Mouse (Mus musculus) bone marrow, adult 2 months (tissue): ENCODE measurements around the gene Epha8. TPM values are rescaled to one million over a fixed set of nuclear protein-coding genes. Genes with fewer than 3 reads are reported as not detected.
A peak's percentile ranks its signal among the peaks of the same experiment; 100 is the strongest.

ENCODE experiments used
- H3K27ac ChIP-seq: fragments of 200-500 bp; 2 replicates; pipeline ENCODE4 v1.5.1; 2012; ENCODE audit warnings: low read depth, mild to moderate bottlenecking, control low read depth, inconsistent platforms, low read length; ENCODE audit not compliant: control insufficient read depth, poor library complexity, insufficient read depth
- H3K4me1 ChIP-seq: fragments of 200-500 bp; 2 replicates; pipeline ENCODE4 v1.6.1; 2011; ENCODE audit warnings: low read length; ENCODE audit not compliant: control insufficient read depth, insufficient read depth
- H3K4me3 ChIP-seq: fragments of 200-500 bp; replicated peaks from 2 replicates; pipeline ENCODE3; 2011; ENCODE audit warnings: mild to moderate bottlenecking, low read depth, low read length, control low read depth; ENCODE audit not compliant: control insufficient read depth
- CTCF ChIP-seq: fragments of 200-500 bp; IDR thresholded peaks from 2 replicates; pipeline ENCODE4 v1.5.1; 2011; ENCODE audit warnings: low read length, control low read depth; ENCODE audit not compliant: control insufficient read depth, insufficient read depth
- POLR2A ChIP-seq: fragments of 200-500 bp; IDR thresholded peaks from 2 replicates; pipeline ENCODE4 v1.6.1; 2011; ENCODE audit warnings: low read depth, mild to moderate bottlenecking, control low read depth, low read length, borderline replicate concordance; ENCODE audit not compliant: control insufficient read depth
- WGBS: fragments of 180-500 bp; shearing (Covaris S2); methylation state at CpG from one replicate; pipeline ENCODE4 v1.1.7; 2018; 5-methylcytosine and 5-hydroxymethylcytosine counted together
- polyA plus RNA-seq: library from polyadenylated mRNA; stranded (reverse); fragments of >200 nt; gene quantifications from 2 replicates; pipeline ENCODE4 v1.2.4, GENCODE M21; 2011; ENCODE audit warnings: low replicate concordance; ENCODE audit not compliant: missing spikeins, insufficient read depth, insufficient read length

Epha8 gene
- polyA plus RNA-seq, 1 experiment, result not detected

DNA sequence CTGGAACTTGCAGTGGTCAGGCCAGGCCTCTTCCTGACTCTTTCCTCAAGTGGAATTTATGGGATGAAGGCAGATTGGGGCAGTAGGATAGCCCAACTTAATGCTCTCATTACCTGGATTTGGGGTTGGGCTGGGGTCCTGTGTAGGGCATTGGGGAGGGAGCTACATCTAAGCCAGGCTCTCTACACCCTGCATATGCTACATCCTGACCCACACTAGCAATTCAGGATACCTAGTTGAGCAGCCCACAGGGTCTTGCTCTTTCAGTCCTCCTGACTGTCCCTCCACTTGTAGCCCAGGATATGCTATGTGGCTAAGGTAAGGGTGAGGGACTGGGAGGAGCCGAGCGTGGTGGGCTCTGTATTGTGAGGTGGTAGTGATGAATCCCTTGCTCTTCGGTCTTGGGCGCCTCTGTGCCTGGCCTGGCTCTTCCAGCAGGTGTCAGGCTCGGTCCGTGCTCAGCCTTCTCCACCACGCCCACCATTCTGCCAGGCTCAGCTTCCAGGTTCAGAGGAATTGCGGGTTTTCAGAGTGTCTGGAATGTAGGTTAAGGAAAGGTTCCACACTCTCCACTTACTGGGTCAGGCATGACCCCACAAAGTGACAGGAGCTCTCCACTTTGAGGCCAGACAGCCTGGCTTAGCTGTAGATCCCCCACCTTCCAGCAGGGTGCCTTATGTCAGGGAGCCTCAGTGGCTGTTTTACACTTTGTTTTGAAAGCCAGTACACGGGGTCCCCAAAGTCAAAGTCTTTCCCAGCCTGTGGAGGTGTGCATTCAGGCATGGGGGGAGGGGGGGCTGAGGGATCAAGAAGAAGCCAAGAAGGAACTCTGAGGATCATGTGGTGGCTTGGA lies 62.7 kb downstream of the Epha8 start:
- TF ChIP-seq POLR2A (no peak), CTCF (peak; percentile 29; the same call in 1 of the 2 replicates)
- no peak overlapping the region for H3K4me3 ChIP-seq
- WGBS, result 4% methylated on average over 9 of the region's 9 CpGs
- H3K4me1 ChIP-seq, result no peaks in the 10 kb centered on the region
- no peak overlapping the region for H3K27ac ChIP-seq

DNA sequence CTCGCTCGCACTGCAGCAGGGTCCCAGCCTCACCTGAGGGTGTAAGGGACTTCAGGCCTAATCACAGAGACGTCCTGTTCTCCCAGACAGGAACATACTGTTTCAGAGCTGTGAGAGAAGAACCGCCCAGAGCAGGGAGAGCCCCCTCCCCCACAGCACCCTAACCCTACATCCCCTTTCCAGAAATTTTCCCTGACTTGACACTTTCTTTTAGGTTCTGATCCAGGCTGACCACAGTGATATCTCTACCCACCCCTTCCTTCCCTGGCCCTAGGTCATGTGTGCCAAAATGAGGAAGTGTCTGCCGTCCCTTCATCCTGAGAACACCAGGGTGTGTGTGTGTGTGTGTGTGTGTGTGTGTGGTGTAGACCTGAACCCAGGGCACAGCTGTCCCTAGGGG lies 63.8 kb downstream of the Epha8 start, which contains the start of gene C1qc:
Gene C1qc, minus strand, starts transcription at position 255 of the 400 bp plus-strand sequence.
- 9% methylated on average over 5 of the region's 5 CpGs for WGBS
- TF ChIP-seq CTCF (no peak), POLR2A (no peak)
- Histone ChIP-seq H3K4me1 (no peaks in the 10 kb centered on the region), H3K4me3 (no peak within 1 kb of the TSS), H3K27ac (peak within 1 kb of the TSS; percentile 4; the same call in 1 of the 2 replicates)

- TF ChIP-seq CTCF (no peak), POLR2A (no peak)
- 46% methylated on average over 7 of the region's 7 CpGs for whole genome bisulfite sequencing
- Histone ChIP-seq H3K4me1 (no peaks in the 10 kb centered on the region), H3K27ac (peak overlapping the region; percentile 4; the same call in 1 of the 2 replicates), H3K4me3 (no peak overlapping the region)
Measured at GRCm38 (mm10) chr4:136892371-136892770, 64.2 kb downstream of the Epha8 start.

GRCm38 (mm10) chr4:136891115-136891514 lies 65.5 kb downstream of the Epha8 start:
- no peaks in the 10 kb centered on the region for H3K4me1 ChIP-seq
- no peak overlapping the region for H3K4me3 ChIP-seq
- no peak for TF ChIP-seq CTCF
- TF ChIP-seq POLR2A, result no peak
- H3K27ac ChIP-seq, result no peak overlapping the region
- WGBS, result 68% methylated on average over 4 of the region's 4 CpGs

DNA sequence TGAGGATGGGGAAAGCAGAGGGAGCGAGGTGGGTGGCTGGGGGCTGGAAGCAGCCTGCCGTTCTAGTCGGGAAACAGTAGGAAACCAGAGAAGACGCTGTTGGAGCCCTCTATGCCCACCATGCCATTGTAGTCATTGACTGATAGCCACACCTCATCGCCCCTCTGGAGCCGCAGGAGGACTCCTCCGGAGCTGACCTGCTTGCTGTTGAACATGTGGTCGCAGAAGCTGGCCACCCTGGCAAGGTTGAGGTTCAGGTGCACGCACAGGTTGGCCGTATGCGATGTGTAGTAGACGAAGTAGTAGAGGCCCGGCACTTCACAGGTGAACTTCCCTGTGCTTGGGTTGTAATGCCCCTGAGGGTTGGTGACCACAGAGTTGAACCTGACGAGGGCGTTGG lies 66.6 kb downstream of the Epha8 start:
- 0 out of 2 replicates have a peak overlapping the region, but pooled peaks have one; percentile 3 for H3K27ac ChIP-seq
- TF ChIP-seq POLR2A, result no peak
- TF ChIP-seq CTCF, result no peak
- H3K4me3 ChIP-seq, result no peak overlapping the region
- H3K4me1 ChIP-seq, result no peaks in the 10 kb centered on the region
- 82% methylated on average over 15 of the region's 15 CpGs for WGBS

DNA sequence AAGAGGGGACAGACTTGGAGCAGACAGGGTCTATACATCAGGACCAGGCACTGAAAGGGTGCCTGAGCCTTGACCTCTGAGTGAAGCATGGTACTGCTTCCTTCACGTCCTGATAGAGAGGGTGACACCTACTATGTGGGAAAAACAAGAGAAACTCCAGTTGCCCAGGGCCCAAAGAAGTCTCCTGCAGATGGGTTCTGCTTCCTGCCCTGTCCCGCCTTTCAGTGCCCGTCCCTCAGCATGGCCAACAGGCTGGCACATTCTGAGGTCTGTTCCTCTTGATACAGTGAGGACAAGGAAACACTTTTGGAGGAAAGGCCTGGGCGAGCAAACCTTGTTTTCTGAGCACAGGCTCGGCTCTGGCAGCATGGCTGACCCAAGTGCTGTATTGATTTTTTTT lies 68.9 kb downstream of the Epha8 start:
- TF ChIP-seq CTCF, result no peak
- no peak for TF ChIP-seq POLR2A
- H3K27ac ChIP-seq, result no peak overlapping the region
- no peaks in the 10 kb centered on the region for H3K4me1 ChIP-seq
- 57% methylated on average over 5 of the region's 5 CpGs for WGBS
- H3K4me3 ChIP-seq, result no peak overlapping the region

DNA sequence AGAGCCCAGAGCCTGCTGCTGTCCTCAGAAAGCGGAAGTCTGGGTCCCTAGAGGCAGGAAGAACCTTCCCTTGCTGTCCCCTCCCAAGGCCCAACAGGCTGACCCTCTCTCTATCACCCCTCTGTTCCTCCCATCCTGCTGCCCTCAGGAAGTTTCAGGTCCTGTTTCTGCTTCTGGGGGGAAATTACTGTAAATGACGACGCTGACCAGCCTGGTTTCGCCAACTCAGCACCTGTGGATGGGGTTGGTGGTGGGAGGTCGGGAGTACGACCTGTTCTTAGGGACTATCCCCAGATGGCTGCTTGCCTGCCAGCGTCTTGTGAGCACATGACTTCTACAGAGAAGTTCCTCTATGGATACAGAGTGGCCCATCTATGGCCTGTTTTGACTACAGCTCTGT lies 70.5 kb downstream of the Epha8 start, which contains the start of gene C1qb:
Gene C1qb, minus strand, starts transcription at position 87 of the 400 bp plus-strand sequence.
- WGBS, result 30% methylated on average over 7 of the region's 7 CpGs
- no peak for TF ChIP-seq POLR2A
- TF ChIP-seq CTCF, result no peak
- Histone ChIP-seq H3K4me1 (no peaks in the 10 kb centered on the region), H3K4me3 (no peak within 1 kb of the TSS), H3K27ac (no peak within 1 kb of the TSS)

Other genes with a start within 250 kb of the Epha8 start
- gene Ephb2, start 120.8 kb downstream of the Epha8 start, polyA plus RNA-seq, result 5.1 TPM in 1 of 2 replicates, not detected in the other
- 47.9 and 77.8 TPM in 2 replicates for gene C1qb, start 70.6 kb downstream of the Epha8 start, polyA plus RNA-seq
- gene C1qc, start 63.8 kb downstream of the Epha8 start, polyA plus RNA-seq, result 45.0 and 70.3 TPM in 2 replicates
- 136 and 239 TPM in 2 replicates for gene C1qa, start 58.0 kb downstream of the Epha8 start, polyA plus RNA-seq
- gene Zbtb40, start 92.0 kb upstream of the Epha8 start, polyA plus RNA-seq, result 3.0 and 6.1 TPM in 2 replicates